Mouse (Mus musculus): ENCODE measurements at regions not wholly inside any gene's neighbourhood (a gene's known extent, or its start where the extent isn't known, plus 50 kb on each side); places are given as distances from the start of the nearest gene placed in this dataset.
"Not testable (repeated sequence)": the region's sequence is repeated elsewhere in the genome, so short reads cannot be mapped to it uniquely, and the experiment has no call there.

GRCm38 (mm10) chr5:96898120-96898672, 99.3 kb upstream of the Bmp2k start:
- DNase-seq, result no peak

- no peak for DNase-seq
These were observed 98.8 kb upstream of the Bmp2k start for GRCm38 (mm10) chr5:96898695-96899094.

DNA sequence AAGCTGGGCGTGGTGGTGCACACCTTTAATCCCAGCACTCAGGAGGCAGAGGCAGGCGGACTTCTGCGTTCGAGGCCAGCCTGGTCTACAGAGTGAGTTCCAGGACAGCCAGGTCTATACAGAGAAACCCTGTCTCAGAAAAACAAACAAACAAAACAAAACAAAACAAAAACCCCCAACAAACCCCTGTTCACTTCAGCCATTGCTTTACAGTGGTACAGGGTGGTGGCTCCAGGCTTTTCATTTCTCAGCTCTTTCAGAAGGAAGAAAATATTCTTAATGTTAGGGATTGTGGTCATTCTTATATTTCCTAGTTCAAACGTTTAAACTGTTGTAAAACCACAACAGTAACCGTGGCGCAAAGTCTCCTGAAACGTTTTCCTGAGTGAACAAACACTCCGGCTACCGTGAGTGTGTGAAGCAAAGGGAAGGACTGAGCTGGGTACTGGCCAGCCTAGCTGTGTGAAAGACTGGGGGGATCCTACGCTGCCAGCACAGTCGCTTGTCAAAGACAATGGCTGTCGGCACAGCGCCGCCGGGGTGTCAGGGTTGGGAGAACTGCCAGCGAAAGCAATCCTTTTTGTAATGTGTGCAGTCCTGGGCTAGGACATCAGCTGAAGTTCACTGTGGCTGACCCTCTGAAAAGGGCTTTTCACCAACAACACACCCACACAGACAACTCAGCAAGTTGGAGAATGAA, 91.8 kb upstream of the Bmp2k start:
- no peak for DNase-seq

GRCm38 (mm10) chr5:96908371-96908770, 89.1 kb upstream of the Bmp2k start:
- not testable (repeated sequence) for DNase-seq

DNA sequence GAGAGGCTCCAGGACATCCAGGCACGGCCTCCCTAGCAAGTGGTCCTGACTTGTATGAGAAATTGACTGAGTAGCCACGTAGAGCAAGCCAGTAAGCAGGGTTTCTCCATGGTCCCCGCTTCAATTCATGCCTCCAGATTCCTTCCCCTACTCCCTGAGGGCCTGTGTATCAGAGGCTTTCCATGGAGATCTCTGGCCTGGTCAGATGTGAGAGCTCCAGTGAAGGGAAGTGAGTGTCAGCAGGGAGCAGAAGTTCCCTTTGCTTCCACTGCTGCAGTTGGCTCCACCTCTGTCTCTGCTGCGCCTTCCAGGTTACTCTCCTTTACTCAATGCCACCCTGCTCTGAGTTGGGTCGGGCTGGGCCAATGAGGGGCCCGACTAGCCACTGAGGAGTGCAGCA, 88.3 kb upstream of the Bmp2k start:
- DNase-seq, result no peak

- DNase-seq, result peak; percentile 35 to 49
These were observed 85.8 kb upstream of the Bmp2k start for GRCm38 (mm10) chr5:96911550-96912253.

GRCm38 (mm10) chr5:96912254-96912635, 85.2 kb upstream of the Bmp2k start:
- no peak for DNase-seq

DNA sequence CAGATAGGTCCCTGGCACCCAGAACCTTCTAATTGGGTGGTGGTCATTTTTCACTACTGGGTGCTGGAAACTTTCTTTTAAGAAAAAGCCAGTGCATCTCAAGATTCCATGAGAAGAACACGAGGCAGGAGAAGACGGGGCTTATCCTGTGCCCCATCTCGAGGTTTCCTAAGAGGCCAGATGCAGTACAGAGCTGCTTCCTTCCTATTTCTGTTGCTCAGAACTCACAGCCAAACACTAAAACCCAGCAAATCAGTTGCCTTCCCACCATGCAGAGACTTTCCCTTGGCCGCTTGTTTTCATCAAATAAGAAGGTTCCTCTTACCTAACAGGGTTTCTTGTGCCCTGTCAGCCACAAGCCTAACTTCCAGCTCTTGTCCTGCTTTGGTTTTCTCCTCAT, 84.7 kb upstream of the Bmp2k start:
- no peak for DNase-seq

- DNase-seq, result no peak
These were observed 83.8 kb upstream of the Bmp2k start for GRCm38 (mm10) chr5:96913711-96914110.

DNA sequence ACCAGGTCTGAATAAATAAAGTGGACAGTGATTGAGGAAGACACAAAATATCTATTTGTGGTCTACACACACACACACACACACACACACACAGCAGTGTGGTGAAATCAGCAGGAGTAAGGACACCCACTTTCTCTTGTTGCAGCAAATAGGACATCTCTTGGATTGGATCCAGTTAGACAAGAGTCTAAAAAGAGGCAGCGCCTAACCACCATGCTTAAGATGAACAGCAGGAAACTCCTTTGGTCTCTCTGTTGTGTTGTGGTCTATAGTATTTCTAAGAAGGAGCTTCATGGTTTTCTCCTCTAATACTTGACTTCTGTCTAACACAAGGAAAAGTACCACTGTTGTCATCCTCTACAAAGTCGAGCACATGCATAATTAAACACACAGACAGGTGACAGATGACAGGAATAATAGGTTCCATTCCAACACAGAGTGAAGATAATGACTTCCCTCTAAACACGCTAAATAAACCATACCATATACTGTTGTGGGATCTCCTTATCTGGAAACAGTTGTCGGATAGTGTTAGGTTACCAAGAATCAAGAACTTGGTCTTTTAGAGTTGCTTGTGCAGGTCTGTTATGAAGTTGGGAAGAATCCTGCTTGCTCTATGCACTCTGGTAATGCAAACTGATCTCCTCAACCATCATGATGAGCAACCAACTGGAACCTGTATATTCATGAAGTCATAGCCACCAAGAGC, 82.6 kb upstream of the Bmp2k start:
- no peak for DNase-seq

DNA sequence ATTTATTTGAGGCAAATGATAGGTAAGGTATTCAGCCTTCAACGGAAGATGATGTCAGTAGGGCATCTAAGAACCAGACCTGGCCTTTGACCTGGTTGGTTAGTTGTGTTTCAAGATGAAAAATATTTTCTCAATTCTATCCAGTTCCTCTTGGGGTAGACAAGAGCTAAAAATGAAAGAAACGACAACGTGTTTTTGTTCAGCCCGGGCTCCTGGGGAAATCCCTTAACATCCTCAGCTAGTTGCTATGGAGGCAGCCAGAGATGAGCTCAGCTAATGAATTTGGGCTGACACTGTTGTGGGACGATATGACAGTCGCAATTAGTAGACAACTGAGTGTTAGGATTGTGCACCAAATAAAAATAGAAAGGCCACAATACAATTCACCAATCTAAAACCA, 80.6 kb upstream of the Bmp2k start:
- no peak for DNase-seq

- DNase-seq, result no peak
These were observed 79.8 kb upstream of the Bmp2k start for GRCm38 (mm10) chr5:96917596-96918258.

- DNase-seq, result no peak
These were observed 78.3 kb upstream of the Bmp2k start for GRCm38 (mm10) chr5:96919149-96919548.

- DNase-seq, result no peak
These were observed 76.5 kb upstream of the Bmp2k start for GRCm38 (mm10) chr5:96921037-96921436.

DNA sequence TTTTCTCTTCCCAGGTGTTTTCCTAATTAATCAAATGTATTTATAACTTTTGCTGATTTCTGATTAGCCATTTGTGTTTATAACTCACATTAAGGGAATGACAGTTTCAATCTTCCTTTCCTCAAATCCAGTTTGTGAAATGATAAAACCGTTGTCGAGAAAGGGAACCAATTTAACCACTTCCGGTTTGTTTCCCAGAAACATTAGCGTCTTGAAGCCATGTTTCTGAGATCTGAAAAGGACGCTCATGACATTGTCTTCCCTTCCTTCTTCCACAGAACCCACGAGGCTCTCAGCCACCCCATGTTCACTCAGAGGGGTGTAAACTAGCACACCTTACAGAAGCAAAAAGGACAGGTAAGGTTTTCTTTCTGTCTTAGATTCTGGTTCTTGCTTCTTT, 76.0 kb upstream of the Bmp2k start:
- DNase-seq, result no peak

DNA sequence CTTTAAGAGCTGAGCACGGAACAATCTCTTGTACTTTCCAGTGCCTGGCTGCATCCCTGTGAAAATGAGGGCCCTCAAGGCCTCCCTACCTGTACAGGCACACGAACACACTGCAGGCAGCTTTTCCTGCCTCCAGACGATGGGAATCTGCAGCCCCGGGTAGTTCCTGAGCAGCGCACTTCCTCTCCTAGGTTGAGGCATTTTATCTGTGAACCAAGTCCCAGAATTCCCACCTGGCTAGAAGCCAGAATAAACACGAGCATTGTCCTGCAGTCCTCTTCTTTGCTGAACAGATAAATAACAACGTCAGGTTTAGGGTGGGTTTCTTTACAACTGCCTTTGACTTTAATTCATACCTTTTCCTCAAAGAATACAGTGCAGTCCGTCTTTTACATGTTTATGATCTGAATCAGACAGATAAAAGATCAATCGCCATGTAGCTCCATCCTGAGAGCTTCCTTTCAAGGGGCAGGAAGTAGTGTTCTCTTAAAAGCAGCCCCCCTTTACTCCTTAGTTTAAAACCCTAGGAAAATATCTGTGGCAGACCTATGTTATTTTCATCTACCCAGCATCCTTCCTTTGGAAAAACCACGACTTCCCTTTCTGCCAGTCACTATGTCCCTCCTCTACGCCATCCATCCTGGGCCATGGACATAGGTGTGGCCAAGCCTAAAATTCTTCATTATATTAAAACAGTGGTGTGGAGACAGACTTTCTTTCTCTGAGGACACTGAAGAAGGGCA, 75.3 kb upstream of the Bmp2k start:
- no peak for DNase-seq

GRCm38 (mm10) chr5:96922716-96923076, 74.8 kb upstream of the Bmp2k start:
- DNase-seq, result no peak

DNA sequence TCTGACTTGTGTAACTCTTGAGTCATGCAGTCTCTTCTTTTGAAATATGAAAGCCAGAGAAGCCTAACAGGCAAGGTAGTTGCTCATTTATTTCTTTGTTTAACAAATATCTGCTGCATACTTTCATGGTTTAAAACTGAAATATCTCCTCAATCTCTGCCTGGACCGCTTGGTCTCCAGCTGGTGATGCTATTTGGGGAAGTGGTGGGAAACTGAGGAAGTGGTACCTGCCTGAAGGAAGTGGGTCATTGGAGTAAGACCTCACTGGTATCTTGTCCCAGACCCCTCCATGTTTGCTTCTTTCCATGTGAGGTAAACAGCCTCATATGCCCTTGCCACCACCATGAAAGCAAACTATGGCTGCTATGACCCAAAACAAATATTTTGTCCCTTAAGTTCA, 74.0 kb upstream of the Bmp2k start:
- no peak for DNase-seq

DNA sequence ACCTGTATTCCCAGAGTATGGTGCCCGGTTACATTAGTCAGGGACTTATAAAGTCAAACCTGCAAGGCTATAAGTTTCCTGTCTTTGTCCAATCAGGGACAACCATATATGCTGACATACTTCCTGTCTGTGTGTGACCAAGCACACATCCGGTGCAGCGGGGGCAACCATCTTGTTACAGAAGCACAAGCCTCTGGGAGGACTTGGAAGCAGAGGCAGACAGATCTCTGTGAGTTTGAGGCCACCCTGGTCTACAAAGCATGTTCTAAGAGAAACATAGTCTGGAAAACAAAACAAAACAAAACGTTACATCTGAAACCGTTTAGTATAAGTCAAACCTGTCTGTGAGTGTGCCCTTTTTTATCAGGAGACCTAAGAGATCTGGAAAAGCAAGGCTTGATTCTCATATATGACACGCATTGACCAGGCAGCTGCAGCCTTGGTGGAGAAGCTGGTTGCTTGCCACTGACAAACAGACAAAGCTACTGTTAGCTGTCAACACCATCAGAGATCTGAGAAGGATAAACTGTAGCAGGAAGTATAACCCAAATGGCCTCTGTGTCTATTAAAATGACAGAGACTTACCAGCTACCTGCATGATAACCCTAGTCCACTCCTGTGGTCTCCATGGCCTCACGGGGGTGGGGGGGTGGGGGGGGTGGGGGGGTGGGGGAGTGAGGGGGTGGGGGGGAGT, 72.6 kb upstream of the Bmp2k start:
- no peak for DNase-seq

- DNase-seq, result no peak
These were observed 71.5 kb upstream of the Bmp2k start for GRCm38 (mm10) chr5:96925943-96926342.

GRCm38 (mm10) chr5:96931091-96931490, 66.4 kb upstream of the Bmp2k start:
- DNase-seq, result no peak
